Mouse (Mus musculus): ENCODE results near the gene Aatf. TPM values are rescaled to one million over a fixed set of nuclear protein-coding genes. Genes with fewer than 3 reads are reported as not detected.
"Not testable (repeated sequence)": the region's sequence is repeated elsewhere in the genome, so short reads cannot be mapped to it uniquely, and the experiment has no call there.

Gene Aatf
- polyA plus RNA-seq, 1 experiment from 2014 or later: 60.0 TPM

DNA sequence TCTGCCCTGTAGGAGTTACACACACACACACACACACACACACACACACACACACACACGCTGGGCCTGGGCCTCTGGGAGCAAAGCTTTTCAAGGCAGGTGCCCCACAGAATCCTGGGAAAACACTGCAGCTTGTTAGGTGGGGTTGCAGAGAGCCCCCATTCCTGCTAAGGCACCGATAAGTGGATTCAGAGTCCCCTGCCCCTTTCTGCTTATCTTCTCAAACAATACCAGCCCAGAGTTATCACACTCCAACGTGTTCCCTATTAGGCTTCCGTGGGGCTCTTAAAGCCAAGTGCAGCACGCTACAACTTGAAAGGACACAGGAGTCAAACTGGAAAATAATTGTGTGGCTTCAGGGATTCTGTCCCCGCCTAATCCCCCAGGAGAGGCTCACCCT is 100.2 kb downstream of the Aatf start:
- WGBS: 76% methylated on average over 6 of the region's 6 CpGs
- no peaks in the 10 kb centered on the region for H3K36me3 ChIP-seq (ENCODE audit: insufficient read depth, low read length)
- H3K9ac ChIP-seq (replicated peaks; ENCODE audit: low read length): no peak overlapping the region
- no peak overlapping the region for H3K4me2 ChIP-seq (replicated peaks; ENCODE audit: low read depth, low read length)
- ATAC-seq (ENCODE audit: low FRiP score, low TSS enrichment): no peak
- H3K27ac ChIP-seq (ENCODE audit: low read length): no peak overlapping the region
- H3K27me3 ChIP-seq (ENCODE audit: insufficient read depth, low read length): no peaks in the 10 kb centered on the region
- no peak overlapping the region for H3K4me3 ChIP-seq (ENCODE audit: low read length)
- H3K4me1 ChIP-seq (ENCODE audit: insufficient read depth, low read length): no peaks in the 10 kb centered on the region
- no peaks in the 10 kb centered on the region for H3K9me3 ChIP-seq (ENCODE audit: low read length)

GRCm38 (mm10) chr11:84412201-84412934 is 101.0 kb downstream of the Aatf start:
- H3K9me3 ChIP-seq (ENCODE audit: low read length): no peaks in the 10 kb centered on the region
- no peak overlapping the region for H3K27ac ChIP-seq (ENCODE audit: low read length)
- no peak for ATAC-seq (ENCODE audit: low FRiP score, low TSS enrichment)
- H3K4me1 ChIP-seq (ENCODE audit: insufficient read depth, low read length): no peaks in the 10 kb centered on the region
- WGBS: 56% methylated on average over 12 of the region's 12 CpGs
- no peak overlapping the region for H3K4me3 ChIP-seq (ENCODE audit: low read length)
- no peak overlapping the region for H3K4me2 ChIP-seq (replicated peaks; ENCODE audit: low read depth, low read length)
- no peaks in the 10 kb centered on the region for H3K27me3 ChIP-seq (ENCODE audit: insufficient read depth, low read length)
- no peaks in the 10 kb centered on the region for H3K36me3 ChIP-seq (ENCODE audit: insufficient read depth, low read length)
- H3K9ac ChIP-seq (replicated peaks; ENCODE audit: low read length): no peak overlapping the region

- 66% methylated on average over 7 of the region's 7 CpGs for WGBS
- Histone ChIP-seq H3K36me3 (ENCODE audit: insufficient read depth, low read length) (no peaks in the 10 kb centered on the region), H3K4me1 (ENCODE audit: insufficient read depth, low read length) (no peaks in the 10 kb centered on the region), H3K27ac (ENCODE audit: low read length) (no peak overlapping the region), H3K9me3 (ENCODE audit: low read length) (0 out of 2 replicates have a peak, but pooled peaks cover under 1% of the 10 kb centered on the region), H3K4me2 (replicated peaks; ENCODE audit: low read depth, low read length) (no peak overlapping the region), H3K4me3 (ENCODE audit: low read length) (no peak overlapping the region), H3K9ac (replicated peaks; ENCODE audit: low read length) (no peak overlapping the region), H3K27me3 (ENCODE audit: insufficient read depth, low read length) (no peaks in the 10 kb centered on the region)
- no peak for ATAC-seq (ENCODE audit: low FRiP score, low TSS enrichment)
Observed at GRCm38 (mm10) chr11:84411642-84412018, 101.7 kb downstream of the Aatf start.

GRCm38 (mm10) chr11:84410879-84411641 is 102.3 kb downstream of the Aatf start:
- WGBS: 73% methylated on average over 7 of the region's 7 CpGs
- no peak for ATAC-seq (ENCODE audit: low FRiP score, low TSS enrichment)
- H3K4me2 ChIP-seq (replicated peaks; ENCODE audit: low read depth, low read length): no peak overlapping the region
- H3K27ac ChIP-seq (ENCODE audit: low read length): no peak overlapping the region
- no peak overlapping the region for H3K4me3 ChIP-seq (ENCODE audit: low read length)
- H3K4me1 ChIP-seq (ENCODE audit: insufficient read depth, low read length): no peaks in the 10 kb centered on the region
- H3K27me3 ChIP-seq (ENCODE audit: insufficient read depth, low read length): no peaks in the 10 kb centered on the region
- H3K9me3 ChIP-seq (ENCODE audit: low read length): 0 out of 2 replicates have a peak, but pooled peaks cover 5% of the 10 kb centered on the region
- H3K9ac ChIP-seq (replicated peaks; ENCODE audit: low read length): no peak overlapping the region
- H3K36me3 ChIP-seq (ENCODE audit: insufficient read depth, low read length): no peaks in the 10 kb centered on the region

DNA sequence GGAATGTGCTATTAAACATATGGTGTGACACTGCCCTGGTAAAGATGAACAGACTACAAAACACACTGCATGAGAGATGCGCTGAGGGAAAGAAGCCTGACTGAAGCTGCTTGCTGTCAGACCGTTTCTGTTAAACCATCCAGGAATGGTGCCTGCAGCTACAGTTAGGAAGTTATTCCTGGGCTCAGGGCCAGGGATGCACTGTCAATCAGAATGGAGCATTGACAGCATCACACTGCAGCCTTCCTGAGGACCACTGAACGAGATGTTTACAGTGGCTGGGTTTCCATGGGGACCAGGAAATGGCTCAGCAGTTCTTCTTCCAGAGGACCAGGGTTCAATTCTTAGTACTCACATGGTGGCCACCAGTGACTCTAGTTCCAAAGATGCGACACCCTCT is 102.9 kb downstream of the Aatf start:
- ATAC-seq (ENCODE audit: low FRiP score, low TSS enrichment): no peak
- H3K9me3 ChIP-seq (ENCODE audit: low read length): peaks cover 5% of the 10 kb centered on the region; the same call in 1 of the 2 replicates
- no peak overlapping the region for H3K4me3 ChIP-seq (ENCODE audit: low read length)
- no peak overlapping the region for H3K9ac ChIP-seq (replicated peaks; ENCODE audit: low read length)
- no peaks in the 10 kb centered on the region for H3K36me3 ChIP-seq (ENCODE audit: insufficient read depth, low read length)
- H3K4me2 ChIP-seq (replicated peaks; ENCODE audit: low read depth, low read length): no peak overlapping the region
- no peaks in the 10 kb centered on the region for H3K4me1 ChIP-seq (ENCODE audit: insufficient read depth, low read length)
- H3K27ac ChIP-seq (ENCODE audit: low read length): no peak overlapping the region
- H3K27me3 ChIP-seq (ENCODE audit: insufficient read depth, low read length): no peaks in the 10 kb centered on the region
- 62% methylated on average over 4 of the region's 4 CpGs for WGBS

- no peak overlapping the region for H3K27ac ChIP-seq (ENCODE audit: low read length)
- H3K4me2 ChIP-seq (replicated peaks; ENCODE audit: low read depth, low read length): no peak overlapping the region
- H3K9me3 ChIP-seq (ENCODE audit: low read length): peaks cover 5% of the 10 kb centered on the region; the same call in 1 of the 2 replicates
- no peaks in the 10 kb centered on the region for H3K36me3 ChIP-seq (ENCODE audit: insufficient read depth, low read length)
- H3K4me1 ChIP-seq (ENCODE audit: insufficient read depth, low read length): no peaks in the 10 kb centered on the region
- no peaks in the 10 kb centered on the region for H3K27me3 ChIP-seq (ENCODE audit: insufficient read depth, low read length)
- WGBS: 94% methylated on average over 4 of the region's 4 CpGs
- no peak for ATAC-seq (ENCODE audit: low FRiP score, low TSS enrichment)
- H3K9ac ChIP-seq (replicated peaks; ENCODE audit: low read length): no peak overlapping the region
- H3K4me3 ChIP-seq (ENCODE audit: low read length): no peak overlapping the region
Observed at GRCm38 (mm10) chr11:84406733-84407132, 106.6 kb downstream of the Aatf start.

DNA sequence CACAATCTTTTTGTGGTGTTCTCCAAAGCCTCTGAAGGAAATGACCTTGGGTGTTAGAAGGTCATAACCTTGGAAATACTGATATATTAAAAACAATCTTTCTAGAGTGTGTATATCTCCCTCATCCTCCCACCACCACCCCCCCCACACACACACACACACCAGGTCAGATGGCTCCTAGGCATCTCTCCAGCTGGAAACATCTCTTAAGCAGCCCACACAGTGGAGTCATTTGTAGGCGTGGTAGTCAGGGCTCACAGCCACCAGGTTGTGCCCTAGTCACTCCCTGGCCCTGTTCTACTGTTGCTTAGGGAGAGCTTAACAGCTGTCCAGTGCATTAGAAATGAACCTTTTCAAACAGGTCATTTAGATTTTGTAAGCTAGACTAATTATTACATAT is 118.3 kb downstream of the Aatf start:
- Histone ChIP-seq H3K9ac (replicated peaks; ENCODE audit: low read length) (no peak overlapping the region), H3K4me3 (ENCODE audit: low read length) (no peak overlapping the region), H3K4me1 (ENCODE audit: insufficient read depth, low read length) (no peaks in the 10 kb centered on the region), H3K9me3 (ENCODE audit: low read length) (no peaks in the 10 kb centered on the region), H3K4me2 (replicated peaks; ENCODE audit: low read depth, low read length) (no peak overlapping the region), H3K27me3 (ENCODE audit: insufficient read depth, low read length) (no peaks in the 10 kb centered on the region), H3K27ac (ENCODE audit: low read length) (no peak overlapping the region), H3K36me3 (ENCODE audit: insufficient read depth, low read length) (peaks cover 8% of the 10 kb centered on the region; the same call in 1 of the 2 replicates)
- no peak for ATAC-seq (ENCODE audit: low FRiP score, low TSS enrichment)
- WGBS: 61% methylated on average over 1 of the region's 1 CpGs

GRCm38 (mm10) chr11:84393571-84393970 is 119.8 kb downstream of the Aatf start:
- no peak overlapping the region for H3K27ac ChIP-seq (ENCODE audit: low read length)
- no peak overlapping the region for H3K4me2 ChIP-seq (replicated peaks; ENCODE audit: low read depth, low read length)
- H3K9me3 ChIP-seq (ENCODE audit: low read length): no peaks in the 10 kb centered on the region
- H3K4me1 ChIP-seq (ENCODE audit: insufficient read depth, low read length): no peaks in the 10 kb centered on the region
- H3K4me3 ChIP-seq (ENCODE audit: low read length): no peak overlapping the region
- peaks cover 8% of the 10 kb centered on the region; the same call in 1 of the 2 replicates for H3K36me3 ChIP-seq (ENCODE audit: insufficient read depth, low read length)
- no peak for ATAC-seq (ENCODE audit: low FRiP score, low TSS enrichment)
- WGBS: 65% methylated on average over 7 of the region's 7 CpGs
- no peak overlapping the region for H3K9ac ChIP-seq (replicated peaks; ENCODE audit: low read length)
- no peaks in the 10 kb centered on the region for H3K27me3 ChIP-seq (ENCODE audit: insufficient read depth, low read length)

GRCm38 (mm10) chr11:84392066-84392465 is 121.3 kb downstream of the Aatf start:
- not testable (repeated sequence) for H3K4me3 ChIP-seq (ENCODE audit: low read length); ATAC-seq (ENCODE audit: low FRiP score, low TSS enrichment); H3K4me1 ChIP-seq (ENCODE audit: insufficient read depth, low read length); H3K9me3 ChIP-seq (ENCODE audit: low read length); H3K9ac ChIP-seq (replicated peaks; ENCODE audit: low read length); H3K27me3 ChIP-seq (ENCODE audit: insufficient read depth, low read length); H3K36me3 ChIP-seq (ENCODE audit: insufficient read depth, low read length); H3K4me2 ChIP-seq (replicated peaks; ENCODE audit: low read depth, low read length); H3K27ac ChIP-seq (ENCODE audit: low read length)
- 90% methylated on average over 7 of the region's 7 CpGs for WGBS

DNA sequence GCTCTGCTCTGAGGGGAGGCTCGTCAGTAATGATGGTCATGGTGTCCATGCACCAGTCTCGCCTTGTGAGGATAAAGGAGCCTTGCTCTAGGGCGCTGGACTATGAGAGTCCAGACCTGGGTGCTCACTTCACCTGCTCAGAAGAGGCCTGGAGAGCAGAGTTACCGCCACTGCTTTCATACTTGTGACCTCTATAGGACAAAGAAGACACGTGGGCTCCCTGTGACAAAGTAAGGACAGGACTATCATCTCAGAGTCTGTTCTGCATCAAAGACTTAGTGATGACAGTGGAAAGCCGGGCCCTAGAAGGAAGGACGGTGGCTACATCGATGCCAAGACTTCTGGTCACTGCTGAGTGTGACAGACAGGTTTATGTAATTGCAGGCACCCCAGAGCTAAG is 122.2 kb downstream of the Aatf start:
- H3K27ac ChIP-seq (ENCODE audit: low read length): no peak overlapping the region
- no peaks in the 10 kb centered on the region for H3K9me3 ChIP-seq (ENCODE audit: low read length)
- peaks cover 8% of the 10 kb centered on the region; the same call in 1 of the 2 replicates for H3K36me3 ChIP-seq (ENCODE audit: insufficient read depth, low read length)
- no peaks in the 10 kb centered on the region for H3K4me1 ChIP-seq (ENCODE audit: insufficient read depth, low read length)
- H3K9ac ChIP-seq (replicated peaks; ENCODE audit: low read length): no peak overlapping the region
- no peaks in the 10 kb centered on the region for H3K27me3 ChIP-seq (ENCODE audit: insufficient read depth, low read length)
- H3K4me3 ChIP-seq (ENCODE audit: low read length): no peak overlapping the region
- no peak for ATAC-seq (ENCODE audit: low FRiP score, low TSS enrichment)
- 83% methylated on average over 8 of the region's 8 CpGs for WGBS
- no peak overlapping the region for H3K4me2 ChIP-seq (replicated peaks; ENCODE audit: low read depth, low read length)
